Mouse (Mus musculus): Measurements from ENCODE around the gene Wdr26. TPM values are rescaled to one million over a fixed set of nuclear protein-coding genes. Genes with fewer than 3 reads are reported as not detected.
A peak's percentile ranks its signal among the peaks of the same experiment; 100 is the strongest.

Wdr26 gene
- total RNA-seq, 1 experiment, result 59.9 TPM

- in situ Hi-C loops (cut with MboI; ENCODE audit: low sequenced_read_pairs in 2 of 2, unreplicated experiment in 2 of 2), result no loop called here
- no peaks in the 10 kb centered on the region for H3K9me3 ChIP-seq (ENCODE audit: control insufficient read depth, insufficient read depth, low read depth, low read length)
- DNase-seq (ENCODE audit: low read depth, low spot score), result no peak
- peaks cover 3 to 15% of the 10 kb centered on the region in 2 experiments; a peak in 1 of 4 replicates for H3K4me1 ChIP-seq (ENCODE audit: control insufficient read depth in 2 of 2, insufficient read depth in 2 of 2, low read length in 2 of 2, poor library complexity in 1 of 2)
- 0 out of 2 replicates have a peak, but pooled peaks have one; percentile 4 for TF ChIP-seq MAFK (IDR thresholded peaks at IDR 0.05; ENCODE audit: insufficient read depth, low read depth, low read length)
- TF ChIP-seq ZNF384 (IDR thresholded peaks at IDR 0.05; ENCODE audit: low read depth, low read length), result no peak
- H3K36me3 ChIP-seq (ENCODE audit: control insufficient read depth, insufficient read depth, low read length, poor library complexity, severe bottlenecking), result no peaks in the 10 kb centered on the region
- no peak overlapping the region for H3K9ac ChIP-seq (ENCODE audit: insufficient read depth, low read depth, low read length, poor library complexity, severe bottlenecking)
- H3K4me3 ChIP-seq (ENCODE audit: insufficient read depth in 1 of 2, low read depth in 1 of 2, low read length in 2 of 2, poor library complexity in 1 of 2, severe bottlenecking in 1 of 2), result no peak overlapping the region; a peak in 1 of 4 replicates
- no peak overlapping the region for H3K27ac ChIP-seq (ENCODE audit: insufficient read depth, low read depth, low read length, poor library complexity, severe bottlenecking)
Observed at GRCm38 (mm10) chr1:181230731-181231148, 18.9 kb upstream of the Wdr26 start.

- Histone ChIP-seq H3K9me3 (ENCODE audit: control insufficient read depth, insufficient read depth, low read depth, low read length) (no peaks in the 10 kb centered on the region), H3K9ac (ENCODE audit: insufficient read depth, low read depth, low read length, poor library complexity, severe bottlenecking) (no peak overlapping the region), H3K27ac (ENCODE audit: insufficient read depth, low read depth, low read length, poor library complexity, severe bottlenecking) (no peak overlapping the region), H3K36me3 (ENCODE audit: control insufficient read depth, insufficient read depth, low read length, poor library complexity, severe bottlenecking) (no peaks in the 10 kb centered on the region), H3K4me3 (ENCODE audit: insufficient read depth in 1 of 2, low read depth in 1 of 2, low read length in 2 of 2, poor library complexity in 1 of 2, severe bottlenecking in 1 of 2) (no peak overlapping the region), H3K4me1 (ENCODE audit: control insufficient read depth in 2 of 2, insufficient read depth in 2 of 2, low read length in 2 of 2, poor library complexity in 1 of 2) (peaks cover 3 to 15% of the 10 kb centered on the region in 2 experiments; a peak in 1 of 4 replicates)
- TF ChIP-seq ZC3H11A (IDR thresholded peaks at IDR 0.05; ENCODE audit: borderline replicate concordance, low read depth, low read length) (no peak), HCFC1 (IDR thresholded peaks at IDR 0.05; ENCODE audit: borderline replicate concordance, insufficient read depth, low read length) (no peak), ZNF384 (IDR thresholded peaks at IDR 0.05; ENCODE audit: low read depth, low read length) (no peak), CHD2 (IDR thresholded peaks at IDR 0.05; ENCODE audit: low read depth, low read length) (no peak), MAFK (IDR thresholded peaks at IDR 0.05; ENCODE audit: insufficient read depth, low read depth, low read length) (no peak)
- DNase-seq (ENCODE audit: low read depth, low spot score), result no peak
- in situ Hi-C loops (cut with MboI; ENCODE audit: low sequenced_read_pairs in 2 of 2, unreplicated experiment in 2 of 2), result no loop called here
Observed at GRCm38 (mm10) chr1:181229046-181229445, 17.2 kb upstream of the Wdr26 start.

GRCm38 (mm10) chr1:181228591-181228990 is 16.8 kb upstream of the Wdr26 start:
- Histone ChIP-seq H3K27ac (ENCODE audit: insufficient read depth, low read depth, low read length, poor library complexity, severe bottlenecking) (no peak overlapping the region), H3K4me3 (ENCODE audit: insufficient read depth in 1 of 2, low read depth in 1 of 2, low read length in 2 of 2, poor library complexity in 1 of 2, severe bottlenecking in 1 of 2) (no peak overlapping the region), H3K9ac (ENCODE audit: insufficient read depth, low read depth, low read length, poor library complexity, severe bottlenecking) (no peak overlapping the region), H3K4me1 (ENCODE audit: control insufficient read depth in 2 of 2, insufficient read depth in 2 of 2, low read length in 2 of 2, poor library complexity in 1 of 2) (peaks cover 3 to 15% of the 10 kb centered on the region in 2 experiments; a peak in 1 of 4 replicates), H3K9me3 (ENCODE audit: control insufficient read depth, insufficient read depth, low read depth, low read length) (no peaks in the 10 kb centered on the region), H3K36me3 (ENCODE audit: control insufficient read depth, insufficient read depth, low read length, poor library complexity, severe bottlenecking) (no peaks in the 10 kb centered on the region)
- TF ChIP-seq CHD2 (IDR thresholded peaks at IDR 0.05; ENCODE audit: low read depth, low read length) (no peak), MAFK (IDR thresholded peaks at IDR 0.05; ENCODE audit: insufficient read depth, low read depth, low read length) (no peak), HCFC1 (IDR thresholded peaks at IDR 0.05; ENCODE audit: borderline replicate concordance, insufficient read depth, low read length) (no peak), ZNF384 (IDR thresholded peaks at IDR 0.05; ENCODE audit: low read depth, low read length) (no peak), ZC3H11A (IDR thresholded peaks at IDR 0.05; ENCODE audit: borderline replicate concordance, low read depth, low read length) (no peak)
- DNase-seq (ENCODE audit: low read depth, low spot score), result no peak
- in situ Hi-C loops (cut with MboI; ENCODE audit: low sequenced_read_pairs in 2 of 2, unreplicated experiment in 2 of 2), result no loop called here

GRCm38 (mm10) chr1:181227804-181228203 is 16.0 kb upstream of the Wdr26 start:
- Histone ChIP-seq H3K36me3 (ENCODE audit: control insufficient read depth, insufficient read depth, low read length, poor library complexity, severe bottlenecking) (no peaks in the 10 kb centered on the region), H3K4me1 (ENCODE audit: control insufficient read depth in 2 of 2, insufficient read depth in 2 of 2, low read length in 2 of 2, poor library complexity in 1 of 2) (peaks cover 3 to 15% of the 10 kb centered on the region in 2 experiments; a peak in 1 of 4 replicates), H3K9ac (ENCODE audit: insufficient read depth, low read depth, low read length, poor library complexity, severe bottlenecking) (no peak overlapping the region), H3K9me3 (ENCODE audit: control insufficient read depth, insufficient read depth, low read depth, low read length) (no peaks in the 10 kb centered on the region), H3K27ac (ENCODE audit: insufficient read depth, low read depth, low read length, poor library complexity, severe bottlenecking) (no peak overlapping the region), H3K4me3 (ENCODE audit: insufficient read depth in 1 of 2, low read depth in 1 of 2, low read length in 2 of 2, poor library complexity in 1 of 2, severe bottlenecking in 1 of 2) (no peak overlapping the region)
- DNase-seq (ENCODE audit: low read depth, low spot score), result no peak
- no peak for TF ChIP-seq MAFK (IDR thresholded peaks at IDR 0.05; ENCODE audit: insufficient read depth, low read depth, low read length)
- TF ChIP-seq CHD2 (IDR thresholded peaks at IDR 0.05; ENCODE audit: low read depth, low read length), result no peak
- no peak for TF ChIP-seq ZNF384 (IDR thresholded peaks at IDR 0.05; ENCODE audit: low read depth, low read length)
- no peak for TF ChIP-seq ZC3H11A (IDR thresholded peaks at IDR 0.05; ENCODE audit: borderline replicate concordance, low read depth, low read length)
- TF ChIP-seq HCFC1 (IDR thresholded peaks at IDR 0.05; ENCODE audit: borderline replicate concordance, insufficient read depth, low read length), result no peak
- in situ Hi-C loops (cut with MboI; ENCODE audit: low sequenced_read_pairs in 2 of 2, unreplicated experiment in 2 of 2), result no loop called here

GRCm38 (mm10) chr1:181226850-181227249 is 15.0 kb upstream of the Wdr26 start:
- TF ChIP-seq ZNF384 (IDR thresholded peaks at IDR 0.05; ENCODE audit: low read depth, low read length), result no peak
- in situ Hi-C loops (cut with MboI; ENCODE audit: low sequenced_read_pairs in 2 of 2, unreplicated experiment in 2 of 2), result no loop called here
- no peak overlapping the region for H3K4me3 ChIP-seq (ENCODE audit: insufficient read depth in 1 of 2, low read depth in 1 of 2, low read length in 2 of 2, poor library complexity in 1 of 2, severe bottlenecking in 1 of 2)
- H3K9me3 ChIP-seq (ENCODE audit: control insufficient read depth, insufficient read depth, low read depth, low read length), result no peaks in the 10 kb centered on the region
- peaks cover 3 to 9% of the 10 kb centered on the region in 2 experiments; a peak in 1 of 4 replicates for H3K4me1 ChIP-seq (ENCODE audit: control insufficient read depth in 2 of 2, insufficient read depth in 2 of 2, low read length in 2 of 2, poor library complexity in 1 of 2)
- H3K36me3 ChIP-seq (ENCODE audit: control insufficient read depth, insufficient read depth, low read length, poor library complexity, severe bottlenecking), result no peaks in the 10 kb centered on the region
- no peak overlapping the region for H3K9ac ChIP-seq (ENCODE audit: insufficient read depth, low read depth, low read length, poor library complexity, severe bottlenecking)
- DNase-seq (ENCODE audit: low read depth, low spot score), result no peak
- H3K27ac ChIP-seq (ENCODE audit: insufficient read depth, low read depth, low read length, poor library complexity, severe bottlenecking), result no peak overlapping the region
